Mouse (Mus musculus): ENCODE results near the gene Mast4.

GRCm38 (mm10) chr13:102903689-102904088 is 430.6 kb downstream of the Mast4 start:
- no peak for TF ChIP-seq CTCF (IDR thresholded peaks at IDR 0.05; ENCODE audit: extremely low read depth, insufficient read depth, insufficient read length, insufficient replicate concordance)
- TF ChIP-seq POLR2A (IDR thresholded peaks at IDR 0.05; ENCODE audit: low read depth, low read length): no peak

Data from spleen, adult 2 months (tissue).